Mouse (Mus musculus): ENCODE results near the gene H2-M10.2. TPM values are rescaled to one million over a fixed set of nuclear protein-coding genes. Genes with fewer than 3 reads are reported as not detected.
"Not testable (repeated sequence)": the region's sequence is repeated elsewhere in the genome, so short reads cannot be mapped to it uniquely, and the experiment has no call there.

H2-M10.2 gene
- total RNA-seq (2014; rRNA removed) (not detected in 2 replicates), polyA plus RNA-seq (2015; fragmentation: Nextera tagmentation; extraction: Ambion mirVana) (not detected in 2 replicates)

DNA sequence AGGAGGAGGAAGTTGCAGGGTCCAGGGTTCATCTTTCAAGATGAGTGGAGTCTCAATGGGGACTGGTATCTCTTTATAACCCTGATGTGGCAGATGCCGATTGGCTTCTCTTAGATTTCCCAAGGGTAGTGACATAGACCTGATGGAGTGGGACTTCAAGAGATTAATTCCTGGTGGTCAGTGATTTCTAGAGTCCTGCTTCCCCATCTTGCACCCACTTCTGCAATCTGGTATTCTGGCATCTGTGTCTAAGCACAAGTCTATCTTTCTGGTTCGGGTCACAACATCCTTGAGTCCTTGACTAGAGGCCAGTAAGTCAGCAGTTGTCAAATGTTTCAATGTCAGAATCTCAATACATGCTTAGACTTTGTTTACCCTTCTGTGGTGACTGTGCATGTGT is at the start of gene H2-M10.2:
Gene H2-M10.2 (minus strand): TSS at position 101 of the 400 bp plus-strand sequence.
- no peak within 1 kb of the TSS for H3K4me2 ChIP-seq (ENCODE audit: low read depth, low read length)
- H3K9me3 ChIP-seq (ENCODE audit: low read length): no peaks in the 10 kb centered on the region
- no peak for ATAC-seq
- H3K4me3 ChIP-seq (ENCODE audit: low read length): no peak within 1 kb of the TSS
- H3K27ac ChIP-seq: no peak within 1 kb of the TSS
- no peak for TF ChIP-seq CTCF (IDR thresholded peaks at IDR 0.05; ENCODE audit: low read depth)
- DNase-seq (ENCODE audit: low spot score): no peak
- no peak within 1 kb of the TSS for H3K9ac ChIP-seq (replicated peaks; ENCODE audit: low read length)
- 90% methylated on average over 2 of the region's 2 CpGs for WGBS
- H3K27me3 ChIP-seq (ENCODE audit: insufficient read depth, low read length): no peaks in the 10 kb centered on the region
- H3K4me1 ChIP-seq (ENCODE audit: insufficient read depth, low read length): no peaks in the 10 kb centered on the region
- H3K36me3 ChIP-seq (ENCODE audit: insufficient read depth, low read length): no peaks in the 10 kb centered on the region

DNA sequence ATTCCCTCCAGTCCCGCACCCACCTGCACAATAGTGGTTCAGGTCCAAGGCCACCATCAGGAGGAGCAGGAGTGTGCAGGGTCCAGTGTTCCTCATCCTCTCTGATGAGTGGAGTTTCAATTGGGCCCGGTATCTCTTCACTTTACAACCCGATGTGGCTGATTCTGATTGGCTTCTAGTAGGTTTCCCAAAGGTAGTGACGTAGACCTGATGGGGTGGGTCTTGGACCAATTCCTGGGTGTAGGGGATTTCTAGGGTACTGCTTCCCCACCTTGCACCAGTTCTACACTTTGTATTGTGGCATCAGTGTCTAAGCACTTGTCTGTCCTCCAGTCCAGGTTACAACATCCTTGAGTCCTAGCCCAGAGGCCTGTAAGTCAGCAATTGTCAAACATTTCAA is 39.8 kb upstream of the H2-M10.2 start, which contains the start of gene H2-M10.1:
Gene H2-M10.1 (minus strand): TSS at position 101 of the 400 bp plus-strand sequence.
- TF ChIP-seq CTCF (IDR thresholded peaks at IDR 0.05; ENCODE audit: low read depth): no peak
- Histone ChIP-seq H3K4me3 (ENCODE audit: low read length) (no peak within 1 kb of the TSS), H3K9ac (replicated peaks; ENCODE audit: low read length) (no peak within 1 kb of the TSS), H3K36me3 (ENCODE audit: insufficient read depth, low read length) (no peaks in the 10 kb centered on the region), H3K27me3 (ENCODE audit: insufficient read depth, low read length) (no peaks in the 10 kb centered on the region), H3K4me2 (ENCODE audit: low read depth, low read length) (no peak within 1 kb of the TSS), H3K4me1 (ENCODE audit: insufficient read depth, low read length) (no peaks in the 10 kb centered on the region), H3K9me3 (ENCODE audit: low read length) (no peaks in the 10 kb centered on the region), H3K27ac (no peak within 1 kb of the TSS)
- DNase-seq (ENCODE audit: low spot score): no peak
- 87% methylated on average over 4 of the region's 4 CpGs for WGBS
- ATAC-seq: no peak

DNA sequence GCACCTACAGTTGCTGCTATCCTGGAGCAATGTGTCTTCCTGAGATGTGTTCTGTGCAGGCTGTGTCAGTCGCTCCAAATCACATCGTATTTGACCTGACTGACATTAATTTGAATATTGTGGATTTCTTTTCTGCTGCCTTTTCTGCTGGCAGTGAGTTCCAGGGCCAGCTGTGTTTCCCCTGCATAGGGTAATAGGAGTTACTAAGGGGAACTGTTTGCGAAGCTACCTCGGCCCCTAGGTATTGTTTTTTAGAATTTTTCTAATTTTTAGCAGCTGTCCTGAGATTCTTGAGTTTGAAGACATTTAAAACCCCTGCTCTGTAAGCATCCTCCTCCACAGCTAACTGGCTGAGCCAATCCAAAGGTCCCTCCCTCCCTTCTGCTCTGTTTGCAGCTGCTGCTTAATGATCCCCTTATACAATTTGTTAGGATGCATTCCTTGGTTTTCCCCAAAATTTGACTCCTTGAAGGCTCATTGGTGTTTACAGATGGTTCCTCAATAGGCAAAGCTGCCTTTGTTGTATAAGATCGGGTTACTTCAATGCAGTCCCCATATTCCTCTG is 29.5 kb upstream of the H2-M10.2 start:
- ATAC-seq (peak; percentile 62), DNase-seq (ENCODE audit: low spot score) (peak; percentile 17)
- TF ChIP-seq CTCF (IDR thresholded peaks at IDR 0.05; ENCODE audit: low read depth): no peak
- peak overlapping the region; percentile 97 for H3K27ac ChIP-seq
- H3K4me3 ChIP-seq (ENCODE audit: low read length): peak overlapping the region; percentile 57
- 25% methylated on average over 5 of the region's 5 CpGs for WGBS
- H3K9me3 ChIP-seq (ENCODE audit: low read length): no peaks in the 10 kb centered on the region
- no peaks in the 10 kb centered on the region for H3K4me1 ChIP-seq (ENCODE audit: insufficient read depth, low read length)
- no peaks in the 10 kb centered on the region for H3K36me3 ChIP-seq (ENCODE audit: insufficient read depth, low read length)
- H3K4me2 ChIP-seq (ENCODE audit: low read depth, low read length): peak overlapping the region; percentile 86
- peak overlapping the region; percentile 78; the same call in 1 of the 2 replicates for H3K9ac ChIP-seq (replicated peaks; ENCODE audit: low read length)
- H3K27me3 ChIP-seq (ENCODE audit: insufficient read depth, low read length): no peaks in the 10 kb centered on the region

DNA sequence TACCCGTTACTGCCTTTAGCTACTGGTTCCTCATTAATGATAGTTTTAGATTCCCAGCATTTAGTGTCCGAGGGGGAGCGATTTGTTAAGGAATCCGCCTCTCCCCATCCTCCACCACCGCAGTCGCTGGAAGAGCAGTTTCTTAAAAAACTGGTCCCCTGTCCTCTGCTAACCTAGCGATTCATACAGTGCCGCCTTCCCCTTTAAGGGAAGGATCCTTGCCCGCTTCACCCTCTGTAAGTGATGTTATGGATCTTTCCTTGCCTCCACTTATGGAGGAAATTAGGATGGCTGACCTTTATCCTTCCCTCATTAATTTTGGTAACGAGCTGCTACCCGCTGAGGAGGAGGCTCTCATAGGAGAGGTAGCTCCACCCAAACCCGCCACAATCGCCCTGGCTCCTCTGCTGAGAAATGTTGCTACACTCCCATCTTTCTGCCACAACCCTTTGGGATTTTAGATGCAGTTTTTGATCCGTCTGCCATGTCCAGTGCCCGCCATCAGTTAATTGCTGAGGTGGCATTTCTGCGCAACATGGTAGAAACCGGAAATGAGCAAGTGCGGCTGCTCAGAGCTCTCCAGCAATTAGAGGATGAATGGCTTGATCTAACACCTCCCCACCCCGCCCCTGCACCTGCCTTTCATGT is 28.9 kb upstream of the H2-M10.2 start:
- Histone ChIP-seq H3K9me3 (ENCODE audit: low read length) (no peaks in the 10 kb centered on the region), H3K9ac (replicated peaks; ENCODE audit: low read length) (peak overlapping the region; percentile 78), H3K27me3 (ENCODE audit: insufficient read depth, low read length) (no peaks in the 10 kb centered on the region), H3K4me1 (ENCODE audit: insufficient read depth, low read length) (no peaks in the 10 kb centered on the region), H3K27ac (peak overlapping the region; percentile 97), H3K4me3 (ENCODE audit: low read length) (peak overlapping the region; percentile 57), H3K4me2 (ENCODE audit: low read depth, low read length) (peak overlapping the region; percentile 86), H3K36me3 (ENCODE audit: insufficient read depth, low read length) (no peaks in the 10 kb centered on the region)
- ATAC-seq: peak; percentile 93
- peak; percentile 84 for DNase-seq (ENCODE audit: low spot score)
- no peak for TF ChIP-seq CTCF (IDR thresholded peaks at IDR 0.05; ENCODE audit: low read depth)
- WGBS: under 1% methylated on average over 19 of the region's 19 CpGs

DNA sequence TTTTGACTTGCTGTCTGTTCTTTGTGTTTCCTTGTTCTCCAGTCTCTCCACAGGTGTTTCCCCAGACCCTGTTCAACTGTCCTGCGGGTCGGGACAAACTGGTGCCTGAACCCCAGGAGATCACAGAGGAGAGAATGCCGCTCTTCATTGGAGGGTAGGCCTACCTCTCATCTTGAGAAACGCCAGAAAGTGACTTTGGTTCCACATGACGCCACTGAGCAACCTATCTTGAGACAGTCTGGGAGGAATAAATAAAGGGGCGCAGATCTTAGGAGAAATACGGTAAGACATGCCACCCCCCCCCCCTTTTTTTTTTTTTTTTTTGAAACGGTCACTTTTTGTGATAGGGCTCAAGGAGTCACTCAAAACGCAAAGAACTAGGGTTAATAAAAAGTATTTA is 28.2 kb upstream of the H2-M10.2 start:
- H3K4me3 ChIP-seq (ENCODE audit: low read length): peak overlapping the region; percentile 57
- no peak for TF ChIP-seq CTCF (IDR thresholded peaks at IDR 0.05; ENCODE audit: low read depth)
- no peaks in the 10 kb centered on the region for H3K9me3 ChIP-seq (ENCODE audit: low read length)
- peak overlapping the region; percentile 86 for H3K4me2 ChIP-seq (ENCODE audit: low read depth, low read length)
- H3K9ac ChIP-seq (replicated peaks; ENCODE audit: low read length): peak overlapping the region; percentile 78
- DNase-seq (ENCODE audit: low spot score) (peak; percentile 69), ATAC-seq (peak; percentile 55; the same call in 1 of the 2 replicates)
- no peaks in the 10 kb centered on the region for H3K4me1 ChIP-seq (ENCODE audit: insufficient read depth, low read length)
- WGBS: 0% methylated on average over 9 of the region's 9 CpGs
- H3K36me3 ChIP-seq (ENCODE audit: insufficient read depth, low read length): no peaks in the 10 kb centered on the region
- H3K27ac ChIP-seq: peak overlapping the region; percentile 97
- H3K27me3 ChIP-seq (ENCODE audit: insufficient read depth, low read length): no peaks in the 10 kb centered on the region

DNA sequence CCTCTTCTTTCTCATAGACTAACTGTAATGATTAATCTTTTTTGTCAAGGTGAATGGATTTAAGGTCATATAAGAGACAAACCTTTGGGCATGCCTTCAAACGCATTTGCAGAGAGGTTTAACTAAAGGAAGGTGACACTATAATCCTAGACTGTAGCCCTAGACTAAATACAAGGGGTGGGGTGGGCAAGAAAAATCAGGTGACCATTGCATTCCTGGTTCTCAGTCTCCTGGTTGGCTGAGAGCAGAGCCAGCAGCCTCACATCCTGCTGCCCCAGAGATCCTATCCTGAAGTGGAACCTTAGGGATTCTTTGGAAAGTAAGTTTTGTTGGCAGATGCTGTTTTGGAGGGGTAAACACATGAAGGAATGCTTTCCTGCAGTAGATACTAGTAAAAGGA is 23.0 kb upstream of the H2-M10.2 start:
- no peaks in the 10 kb centered on the region for H3K9me3 ChIP-seq (ENCODE audit: low read length)
- H3K9ac ChIP-seq (replicated peaks; ENCODE audit: low read length): no peak overlapping the region
- peak overlapping the region; percentile 28; the same call in 1 of the 2 replicates for H3K4me2 ChIP-seq (ENCODE audit: low read depth, low read length)
- H3K4me1 ChIP-seq (ENCODE audit: insufficient read depth, low read length): no peaks in the 10 kb centered on the region
- no peaks in the 10 kb centered on the region for H3K27me3 ChIP-seq (ENCODE audit: insufficient read depth, low read length)
- no peak overlapping the region; the same call in 1 of the 2 replicates for H3K27ac ChIP-seq
- DNase-seq (ENCODE audit: low spot score) (peak; percentile 4), ATAC-seq (peak; percentile 82)
- WGBS: 21% methylated on average over 1 of the region's 1 CpGs
- H3K4me3 ChIP-seq (ENCODE audit: low read length): no peak overlapping the region
- no peaks in the 10 kb centered on the region for H3K36me3 ChIP-seq (ENCODE audit: insufficient read depth, low read length)
- TF ChIP-seq CTCF (IDR thresholded peaks at IDR 0.05; ENCODE audit: low read depth): no peak

DNA sequence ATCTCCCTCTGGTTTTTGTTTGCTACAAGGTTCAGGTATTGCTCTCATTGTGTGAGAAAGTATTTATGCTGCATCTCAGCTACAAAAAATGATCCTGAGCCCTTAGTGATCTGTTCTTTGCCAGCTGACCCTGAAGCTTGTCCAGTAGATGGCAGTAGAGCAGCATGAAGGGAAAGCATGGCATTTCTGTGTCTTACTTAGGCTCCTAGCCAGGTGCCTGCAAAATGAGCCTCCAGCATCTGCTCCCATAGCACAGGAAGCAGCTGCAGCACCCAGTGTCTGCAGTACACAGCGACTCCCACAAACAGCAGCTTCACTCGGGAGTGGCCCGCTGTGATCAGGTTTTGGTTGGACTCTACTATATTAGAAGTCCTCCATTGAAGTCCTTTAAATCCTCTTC is 22.6 kb upstream of the H2-M10.2 start:
- not testable (repeated sequence) for H3K36me3 ChIP-seq (ENCODE audit: insufficient read depth, low read length); H3K9me3 ChIP-seq (ENCODE audit: low read length); H3K4me3 ChIP-seq (ENCODE audit: low read length); H3K9ac ChIP-seq (replicated peaks; ENCODE audit: low read length); H3K27ac ChIP-seq; H3K27me3 ChIP-seq (ENCODE audit: insufficient read depth, low read length); H3K4me1 ChIP-seq (ENCODE audit: insufficient read depth, low read length)
- H3K4me2 ChIP-seq (ENCODE audit: low read depth, low read length): peak overlapping the region; percentile 28; the same call in 1 of the 2 replicates
- peak; percentile 94 for DNase-seq (ENCODE audit: low spot score)
- peak; percentile 90 for ATAC-seq
- 0% methylated on average over 3 of the region's 3 CpGs for WGBS
- TF ChIP-seq CTCF (IDR thresholded peaks at IDR 0.05; ENCODE audit: low read depth): peak; percentile 87

Data from hindbrain, postnatal 0 days (tissue).